Mouse (Mus musculus) lung, postnatal 14 days (tissue): ENCODE measurements around the gene P2rx1.
A peak's percentile ranks its signal among the peaks of the same experiment; 100 is the strongest.

ENCODE experiments used
- DNase-seq: peaks from one replicate; pipeline ENCODE4 v3.0.0; 2021

The P2rx1 gene

DNA sequence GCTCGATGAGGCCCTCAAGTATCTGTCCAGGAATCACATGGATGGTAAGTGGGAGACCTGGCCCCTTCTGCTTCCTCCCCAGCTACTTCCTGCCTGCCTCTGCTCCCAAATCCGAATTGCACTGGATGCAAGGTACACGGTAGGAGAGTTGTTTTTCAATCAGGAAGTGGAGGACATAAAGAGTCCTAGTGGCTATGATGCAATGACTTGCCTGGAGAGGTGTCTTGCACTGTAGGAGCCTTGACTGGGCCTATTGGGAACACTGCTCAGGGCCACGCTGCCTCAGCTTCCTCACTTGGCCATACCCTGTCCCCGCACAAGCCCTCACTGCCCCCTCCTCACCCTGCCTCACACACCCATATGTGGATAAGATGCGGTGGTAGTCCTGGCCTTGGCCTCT, 9.9 kb upstream of the P2rx1 start:
- no peak for DNase-seq

DNA sequence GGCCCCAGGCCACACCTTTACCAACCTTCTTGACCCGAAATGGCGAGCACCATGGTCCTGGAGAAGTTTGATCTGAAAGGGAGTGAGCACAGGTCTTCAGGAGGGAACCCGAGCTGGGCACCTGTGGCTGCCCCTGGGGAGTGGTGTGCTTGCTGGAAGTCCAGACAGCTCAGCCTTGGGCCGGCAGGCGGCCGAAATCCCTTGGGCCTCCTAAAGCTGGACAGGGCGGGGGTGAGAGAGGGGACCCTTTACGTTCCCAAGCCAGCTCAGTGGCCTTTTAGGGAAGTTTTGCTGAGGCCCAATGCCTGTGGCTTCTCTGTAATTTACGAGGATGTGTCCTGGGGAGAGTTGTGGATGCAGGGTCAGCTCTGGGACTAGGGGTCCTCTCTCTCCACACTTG, 8.2 kb upstream of the P2rx1 start:
- no peak for DNase-seq

DNA sequence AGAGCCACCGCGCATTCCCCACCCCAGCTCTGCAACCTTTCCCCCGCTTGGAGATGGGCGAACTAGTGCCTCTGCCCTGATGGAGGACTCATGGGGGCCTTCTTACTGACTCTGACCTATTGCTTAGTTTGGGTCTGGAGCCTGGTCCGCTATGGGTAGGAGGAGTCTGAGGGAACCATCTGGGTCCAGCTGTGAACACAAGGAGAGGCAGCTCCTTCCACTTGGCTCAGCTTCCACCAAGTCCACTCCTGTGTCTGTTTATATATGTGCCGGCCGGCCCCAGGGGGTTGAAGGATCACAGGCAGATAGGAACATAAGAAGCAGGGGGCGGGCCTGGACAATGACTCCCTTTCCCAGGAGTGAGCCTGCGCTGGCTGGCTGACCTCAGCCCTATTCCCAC, 6.9 kb upstream of the P2rx1 start:
- DNase-seq: peak; percentile 52

DNA sequence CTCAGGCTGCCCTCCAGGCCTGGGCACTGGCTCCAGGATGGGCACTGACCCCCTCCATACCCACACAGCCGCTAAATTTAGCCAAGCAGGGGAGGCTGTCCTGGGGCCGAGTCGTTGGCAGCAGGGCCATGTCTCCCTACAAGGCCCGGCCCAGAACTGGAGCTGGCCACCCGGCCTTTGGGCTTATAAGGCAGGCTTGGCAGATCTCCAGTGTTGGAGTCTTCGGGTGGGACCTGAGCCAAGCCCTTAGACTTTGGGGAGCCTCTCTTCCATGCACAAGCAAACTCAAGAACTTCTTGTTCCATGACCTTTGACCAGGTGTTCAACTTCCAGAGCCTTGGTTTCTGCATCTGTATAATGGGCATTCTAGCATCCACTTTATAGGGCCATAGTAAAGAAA, 2.6 kb upstream of the P2rx1 start:
- no peak for DNase-seq

DNA sequence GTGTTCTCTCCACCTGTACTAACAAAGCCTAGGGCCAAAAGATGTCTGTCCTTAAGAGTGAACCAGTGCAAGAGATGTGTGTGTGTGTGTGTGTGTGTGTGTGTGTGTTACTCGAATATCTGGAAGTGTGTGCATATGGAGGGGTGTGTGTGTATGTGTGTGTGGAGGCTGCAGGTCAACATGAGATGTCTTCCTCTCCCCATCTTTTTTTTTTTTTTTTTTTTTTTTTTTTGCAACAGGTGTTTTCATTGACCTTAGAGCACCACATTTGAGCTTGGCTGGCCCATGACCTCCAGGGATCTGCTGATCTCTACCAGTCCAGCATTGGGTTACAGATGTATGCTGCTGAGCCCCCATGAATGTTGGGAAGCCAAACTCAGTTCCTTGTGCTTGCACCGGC, 2.1 kb upstream of the P2rx1 start:
- DNase-seq: no peak

DNA sequence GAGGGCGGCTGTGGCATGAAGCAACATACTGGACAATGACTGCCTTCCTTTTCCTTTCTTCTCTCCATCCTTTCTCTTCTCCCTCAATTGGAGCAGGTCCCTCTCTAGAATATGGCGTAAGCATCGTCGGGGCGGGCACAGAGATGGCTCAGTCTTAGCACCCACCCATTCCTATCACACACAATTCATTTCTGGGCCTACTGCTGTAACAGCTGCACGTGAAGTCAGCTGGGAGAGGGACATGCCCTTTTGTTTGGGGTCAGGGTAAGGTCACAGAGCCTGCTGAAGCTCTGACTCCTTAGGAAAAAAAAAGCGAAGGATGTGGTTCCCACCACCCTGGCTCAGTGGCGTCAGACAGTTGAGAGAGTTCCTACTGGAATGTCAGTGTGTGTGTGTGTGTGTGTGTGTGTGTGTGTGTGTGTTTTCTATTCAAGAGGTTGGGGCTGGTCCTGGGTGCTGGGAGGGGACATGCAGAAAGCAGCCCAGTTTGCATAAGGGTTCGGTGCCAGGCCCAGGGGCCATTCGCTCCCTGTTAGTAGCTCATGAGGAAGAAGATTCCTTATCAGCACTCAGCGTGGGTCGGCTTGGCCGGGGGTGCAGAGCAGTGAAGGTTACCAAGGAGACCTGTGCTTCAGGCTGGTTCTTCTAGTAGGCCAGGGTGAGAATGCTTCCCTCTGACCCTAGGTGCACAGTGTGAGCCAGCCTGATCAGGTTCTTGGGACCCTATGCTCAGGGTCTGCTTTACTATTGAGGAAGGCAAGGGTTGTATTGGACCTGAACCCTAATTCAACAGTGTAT, 1.2 kb upstream of the P2rx1 start:
- no peak for DNase-seq

DNA sequence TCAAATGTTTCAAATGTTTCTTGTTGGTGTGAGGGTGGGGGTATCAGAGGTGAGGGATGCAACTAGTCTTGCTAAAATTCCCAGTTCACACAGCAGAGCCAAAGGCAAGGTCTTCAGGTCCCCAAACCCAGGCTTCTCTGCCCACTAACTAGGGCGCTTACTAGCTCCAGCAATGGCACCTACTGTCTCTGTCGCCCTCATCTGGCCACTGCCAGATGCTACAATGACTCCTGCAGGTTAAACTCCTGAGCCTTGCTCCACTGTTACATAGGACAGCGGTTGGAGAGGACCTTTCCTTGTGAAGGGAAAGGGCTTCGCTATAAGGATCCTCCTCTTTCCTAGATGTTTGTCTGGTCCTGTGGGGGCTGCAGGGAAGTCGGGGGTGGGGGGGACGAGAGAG, 2.1 kb downstream of the P2rx1 start:
- peak; percentile 84 for DNase-seq

DNA sequence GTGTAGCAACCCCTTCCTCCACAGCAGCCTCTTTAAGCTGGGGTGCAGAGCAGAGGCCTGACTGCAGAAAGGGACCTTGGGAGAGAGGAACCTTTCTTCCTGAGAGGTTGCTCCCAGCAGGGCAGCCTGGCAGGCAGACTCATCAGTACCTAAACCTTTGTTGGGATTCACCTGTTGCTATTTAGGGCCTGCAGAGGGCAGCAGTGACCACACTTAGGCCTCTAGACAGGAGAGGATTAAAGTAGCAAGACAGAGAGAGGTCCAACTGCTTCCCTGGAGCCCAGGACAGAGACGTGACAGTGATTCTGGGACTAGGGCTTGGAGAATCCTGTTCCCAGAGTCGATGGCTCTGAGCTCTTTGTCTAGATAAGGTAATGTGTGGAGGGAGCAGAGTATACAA, 7.5 kb downstream of the P2rx1 start:
- DNase-seq: peak; percentile 55

DNA sequence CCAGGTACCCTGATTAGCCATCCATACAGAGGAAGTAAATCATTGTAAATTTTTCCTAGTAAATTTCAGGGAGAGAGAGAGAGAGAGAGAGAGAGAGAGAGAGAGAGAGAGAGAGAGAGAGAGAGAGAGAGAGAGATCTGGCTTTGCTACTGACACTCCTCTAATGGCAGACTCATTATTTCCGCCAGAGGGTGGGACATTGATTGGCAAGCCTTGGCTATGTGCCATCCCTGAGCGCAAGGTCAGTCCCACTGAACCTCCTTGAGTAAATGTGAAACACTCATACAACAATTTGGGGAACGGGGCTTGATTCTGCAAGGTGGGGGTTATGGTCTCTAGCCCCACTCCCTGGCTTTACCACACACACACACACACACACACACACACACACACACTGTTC, 8.2 kb downstream of the P2rx1 start:
- DNase-seq: no peak

DNA sequence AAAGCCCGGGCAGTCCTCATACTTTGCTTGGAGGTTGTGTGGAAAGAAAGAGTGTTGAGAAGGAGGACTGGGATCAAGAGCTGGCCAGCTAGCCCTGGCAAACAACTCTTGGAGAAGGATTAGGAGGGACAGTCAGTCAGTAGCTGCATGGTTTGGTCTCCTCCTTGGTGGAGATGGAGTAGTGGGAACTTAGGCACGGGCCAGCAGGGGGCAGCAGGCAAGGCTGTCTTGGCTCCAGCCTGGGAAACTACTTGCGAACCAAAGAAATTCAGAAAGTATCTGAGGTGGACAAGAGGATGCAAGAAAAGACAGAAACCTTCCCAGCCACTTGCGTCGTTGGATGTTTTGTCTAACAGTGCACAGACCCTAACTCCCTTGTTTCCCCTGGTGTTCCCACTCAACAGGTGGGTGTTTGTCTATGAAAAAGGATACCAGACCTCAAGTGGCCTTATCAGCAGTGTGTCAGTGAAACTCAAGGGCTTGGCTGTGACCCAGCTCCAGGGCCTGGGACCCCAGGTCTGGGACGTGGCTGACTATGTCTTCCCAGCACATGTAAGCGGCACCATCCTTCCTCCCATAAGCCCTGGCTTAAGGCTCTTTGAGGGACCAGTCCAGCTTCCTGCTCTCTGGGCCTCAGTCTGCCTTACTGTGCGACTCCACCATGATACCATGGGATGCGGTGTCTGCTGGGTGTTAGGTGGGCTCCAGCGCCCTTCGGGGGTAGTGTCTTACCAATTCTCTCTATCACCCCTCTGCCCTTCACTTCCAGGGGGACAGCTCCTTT, 9.0 kb downstream of the P2rx1 start:
- peak; percentile 78 for DNase-seq

DNA sequence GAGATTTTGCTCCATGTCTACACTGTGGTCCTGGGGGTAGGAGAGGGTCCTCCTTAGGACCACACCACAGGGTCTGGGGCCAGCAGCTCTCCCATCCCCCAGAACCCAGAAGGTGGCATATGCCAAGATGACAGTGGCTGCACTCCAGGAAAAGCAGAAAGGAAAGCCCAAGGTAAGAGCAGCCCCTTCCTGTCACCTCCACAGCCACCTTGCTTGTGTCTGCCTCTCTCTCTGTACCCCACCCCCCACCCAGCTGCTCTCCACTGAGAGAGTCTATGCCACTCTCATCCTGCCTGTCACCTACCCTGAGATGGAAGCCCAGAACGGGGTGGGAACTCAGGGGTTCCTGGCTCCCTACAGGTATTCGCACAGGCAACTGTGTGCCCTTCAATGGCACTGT, 9.9 kb downstream of the P2rx1 start:
- no peak for DNase-seq

DNA sequence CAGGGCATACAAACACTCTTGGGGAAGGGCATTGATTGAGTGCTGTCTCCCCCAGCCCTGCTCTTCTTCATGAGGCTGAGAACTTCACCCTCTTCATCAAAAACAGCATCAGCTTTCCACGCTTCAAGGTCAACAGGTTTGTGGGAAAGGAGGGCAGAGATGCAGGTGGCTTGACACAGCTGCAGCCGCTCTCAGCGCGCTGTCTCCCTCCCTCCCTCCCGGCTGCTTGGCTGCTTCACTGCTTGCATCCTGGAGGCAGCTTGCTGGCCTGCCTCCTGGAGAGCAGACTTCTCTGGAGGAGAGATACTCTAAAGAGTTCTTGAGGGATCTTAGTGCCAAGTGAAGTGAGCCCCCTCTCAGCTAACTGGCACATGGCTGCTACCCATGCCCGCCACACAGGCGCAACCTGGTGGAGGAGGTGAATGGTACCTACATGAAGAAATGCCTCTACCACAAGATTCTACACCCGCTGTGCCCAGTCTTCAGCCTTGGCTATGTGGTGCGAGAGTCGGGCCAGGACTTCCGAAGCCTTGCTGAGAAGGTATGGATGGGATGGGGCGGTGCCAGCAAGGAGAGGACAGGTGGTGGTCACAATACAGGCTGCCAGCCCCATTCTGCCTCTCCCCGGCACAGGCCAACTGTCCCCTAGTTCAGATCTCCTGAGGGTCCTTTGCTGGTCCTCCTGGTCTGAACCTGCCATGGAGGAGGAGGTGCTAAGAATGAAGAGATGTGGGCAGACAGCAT, 10.8 kb downstream of the P2rx1 start:
- no peak for DNase-seq

DNA sequence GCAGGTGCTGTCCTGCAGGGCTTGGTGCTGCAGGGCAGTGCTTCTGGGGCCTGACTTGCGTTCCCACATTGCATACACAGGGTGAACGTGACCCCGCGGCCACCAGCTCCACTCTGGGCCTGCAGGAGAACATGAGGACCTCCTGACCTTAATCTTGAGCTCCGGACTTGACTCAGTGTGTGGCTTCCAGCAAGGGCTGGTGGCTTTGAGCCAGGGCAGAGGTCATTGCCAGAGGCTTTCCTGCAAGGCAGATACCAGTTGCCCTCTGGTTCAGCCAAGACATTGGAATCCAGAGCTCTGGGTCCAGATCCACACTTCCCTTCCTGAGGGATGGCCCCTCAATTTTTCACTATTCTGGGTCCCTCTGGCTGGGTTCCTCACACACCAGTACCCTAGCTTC, 15.1 kb downstream of the P2rx1 start:
- no peak for DNase-seq

DNA sequence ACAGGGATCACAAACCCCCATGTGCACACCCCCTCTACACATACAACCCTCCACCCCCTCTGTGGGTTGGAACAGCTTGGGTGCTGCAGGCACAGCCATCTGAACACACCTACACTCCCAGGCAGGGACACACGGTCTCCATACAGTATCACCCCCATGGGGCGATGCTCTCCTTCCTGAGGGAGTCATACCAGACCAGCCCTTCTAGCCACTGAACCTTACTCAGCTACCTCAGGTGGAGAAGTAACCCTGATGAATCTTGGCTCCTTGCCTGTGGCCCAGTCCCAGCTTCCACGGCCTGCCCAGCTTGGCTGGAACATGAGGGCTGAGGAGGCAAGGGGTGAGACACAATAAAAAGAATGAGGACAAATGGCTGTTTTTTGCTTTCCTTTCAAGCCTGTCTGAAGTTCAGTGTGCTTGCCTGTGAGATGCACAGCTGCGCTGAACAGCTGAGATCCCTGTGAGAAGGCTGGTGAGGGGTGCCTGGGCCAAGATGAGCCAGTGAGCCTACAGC, 16.0 kb downstream of the P2rx1 start:
- no peak for DNase-seq

DNA sequence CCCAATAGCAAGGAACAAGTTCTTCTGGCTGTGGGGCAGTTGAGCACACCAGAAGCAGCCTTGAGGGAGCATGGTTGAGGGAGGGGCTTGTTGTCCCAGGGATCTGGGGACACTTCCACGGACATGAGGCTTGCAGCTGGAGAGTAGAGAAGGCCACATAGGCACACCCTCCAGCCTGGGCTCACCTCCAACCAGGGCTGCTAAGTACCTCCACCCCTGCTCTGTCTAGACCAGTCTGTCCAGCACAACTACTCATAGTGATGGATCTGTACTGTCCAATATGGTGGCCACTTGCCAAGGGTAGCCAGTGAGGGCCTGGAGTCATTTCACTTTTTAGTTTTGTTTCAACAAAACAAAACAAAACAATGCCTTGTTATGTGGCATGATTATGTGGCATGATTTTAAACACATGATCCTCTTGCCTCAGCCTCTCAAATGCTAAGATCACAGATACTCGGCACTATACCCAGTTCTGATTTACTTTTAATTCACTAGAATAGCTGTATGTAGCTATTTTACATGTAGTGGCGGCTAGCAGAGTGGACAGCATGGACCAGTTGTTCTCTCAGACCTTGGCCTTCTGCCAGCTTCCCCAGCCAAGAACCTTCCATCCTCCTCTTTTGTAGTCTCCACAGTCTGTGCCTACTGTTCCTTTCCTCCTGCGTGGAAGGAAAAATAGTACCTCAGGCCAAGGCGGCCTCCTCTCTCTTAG, 16.6 kb downstream of the P2rx1 start:
- peak; percentile 40 for DNase-seq

DNA sequence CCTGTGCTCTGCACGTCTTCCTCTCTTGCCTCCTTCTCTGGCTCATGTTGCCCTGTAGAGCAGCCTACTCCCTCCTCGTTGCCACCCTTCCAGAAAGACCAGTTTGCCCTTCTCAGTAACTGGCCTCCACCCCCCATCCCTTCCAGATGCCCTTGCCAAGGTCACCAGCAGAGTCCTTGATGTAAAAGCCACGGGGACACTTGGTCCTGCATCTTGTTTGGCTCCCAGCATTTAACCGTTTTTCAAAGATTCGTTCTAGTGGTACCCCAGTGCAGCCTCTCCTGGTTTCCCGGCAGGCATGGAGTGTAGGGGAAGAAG, 17.2 kb downstream of the P2rx1 start:
- DNase-seq: no peak

DNA sequence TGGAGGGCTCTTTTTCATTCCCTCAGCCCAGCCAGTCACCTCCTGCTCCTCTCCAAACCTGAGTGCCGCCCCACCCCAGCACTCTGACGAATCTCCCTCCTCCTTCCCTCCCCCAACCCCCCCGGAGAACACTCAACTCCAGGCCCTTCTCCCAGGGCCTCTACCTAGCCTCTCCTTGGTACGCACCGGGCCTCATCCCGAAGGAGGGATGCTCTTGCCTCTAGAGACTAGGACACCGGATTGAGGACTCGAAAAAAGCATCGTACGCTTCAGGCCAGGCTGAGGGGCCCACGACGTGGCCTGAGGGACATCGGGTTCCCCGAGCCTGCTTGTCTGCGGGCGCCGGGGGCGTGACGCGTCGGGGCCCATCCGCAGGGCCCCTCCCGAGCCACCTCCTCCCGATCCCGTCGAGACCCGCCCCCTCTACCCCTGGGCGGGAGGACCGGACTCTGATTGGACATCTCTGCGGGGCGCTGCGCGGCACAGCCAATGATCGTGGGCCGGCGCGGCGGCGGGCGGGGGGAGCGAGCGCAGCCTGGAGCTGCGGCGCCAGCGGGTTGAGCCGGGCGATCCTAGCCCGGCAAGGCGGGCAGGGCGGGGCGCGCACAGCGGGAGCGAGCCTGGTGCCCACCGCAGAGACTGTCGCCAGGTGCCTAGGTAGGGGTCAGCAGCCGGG, 19.7 kb downstream of the P2rx1 start, which contains the start of gene Camkk1:
TSS of gene Camkk1 (plus strand) at position 538 of the 676 bp plus-strand sequence.
- DNase-seq: peak; percentile 92

DNA sequence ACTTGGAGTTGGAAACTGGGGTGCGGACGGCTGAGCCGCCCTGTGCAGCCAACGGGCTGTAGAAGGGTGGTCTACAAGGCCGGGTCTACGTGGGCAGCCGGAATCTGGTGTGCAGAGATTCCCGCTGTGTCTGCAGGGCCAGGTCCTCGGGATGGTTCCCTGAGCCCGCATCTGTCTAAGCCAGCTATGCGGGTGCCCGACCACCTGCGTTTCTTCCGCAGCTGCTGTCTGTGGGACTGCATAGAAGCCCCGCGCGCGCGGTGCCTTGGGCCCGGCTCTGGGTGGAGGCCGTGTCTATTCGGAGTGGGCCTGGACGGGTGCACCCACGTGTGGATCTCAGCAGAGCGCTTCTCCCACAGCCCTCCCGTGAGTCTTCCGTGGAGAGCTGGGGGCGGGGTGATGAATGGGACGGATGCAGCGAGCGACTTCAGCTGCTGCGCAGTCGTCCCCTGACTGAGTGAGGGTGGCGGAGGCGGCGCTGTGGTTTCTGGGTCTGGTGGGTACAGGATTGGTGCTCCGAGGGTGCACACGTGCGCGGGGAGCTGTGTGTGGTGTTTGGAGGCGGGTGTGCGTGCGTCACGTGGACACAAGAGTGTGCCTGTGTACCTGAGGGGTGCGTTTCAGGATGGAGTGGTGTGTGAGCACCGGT, 20.4 kb downstream of the P2rx1 start:
- DNase-seq: peak; percentile 46

DNA sequence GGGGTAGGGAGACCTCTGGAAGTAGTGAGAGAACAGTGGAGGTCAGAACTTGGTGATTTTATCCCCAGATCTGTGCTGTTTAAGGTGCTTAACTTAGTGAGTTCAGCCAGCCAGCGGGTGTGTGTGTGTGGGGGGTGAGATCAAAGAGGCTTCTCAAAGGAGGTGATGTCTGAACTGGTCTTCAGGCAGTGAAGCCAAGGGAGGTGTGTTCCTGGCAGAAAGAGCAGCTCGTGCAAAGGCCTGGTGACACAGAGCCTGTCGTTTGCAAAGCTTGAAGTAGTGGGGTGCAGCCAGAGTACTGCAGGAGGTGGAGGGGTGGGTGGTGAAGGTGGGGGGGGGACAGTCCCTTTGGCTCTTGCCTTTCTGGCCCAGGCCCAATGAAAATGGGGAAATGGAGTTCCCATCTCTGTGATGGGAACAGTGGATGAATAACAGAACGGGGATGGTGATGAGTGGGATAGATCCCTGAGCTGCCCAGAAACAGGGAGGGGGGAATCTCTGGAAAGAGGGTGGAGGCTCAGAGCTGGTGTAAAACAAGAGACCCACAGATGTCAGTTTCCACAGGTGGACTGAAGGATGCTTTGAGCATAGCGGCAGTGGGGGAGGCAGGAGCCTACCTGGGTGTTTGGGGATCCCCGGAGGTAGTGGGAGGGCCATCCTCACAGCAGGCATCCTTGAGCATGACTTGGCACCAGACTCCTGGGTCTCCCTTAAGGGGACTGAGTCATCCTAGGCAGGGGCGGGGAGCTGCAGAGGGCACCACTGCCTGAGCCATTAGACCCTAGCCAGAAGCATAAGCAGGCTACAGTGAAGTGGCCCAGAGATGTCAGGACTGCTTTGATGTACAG, 22.3 kb downstream of the P2rx1 start:
- DNase-seq: no peak

DNA sequence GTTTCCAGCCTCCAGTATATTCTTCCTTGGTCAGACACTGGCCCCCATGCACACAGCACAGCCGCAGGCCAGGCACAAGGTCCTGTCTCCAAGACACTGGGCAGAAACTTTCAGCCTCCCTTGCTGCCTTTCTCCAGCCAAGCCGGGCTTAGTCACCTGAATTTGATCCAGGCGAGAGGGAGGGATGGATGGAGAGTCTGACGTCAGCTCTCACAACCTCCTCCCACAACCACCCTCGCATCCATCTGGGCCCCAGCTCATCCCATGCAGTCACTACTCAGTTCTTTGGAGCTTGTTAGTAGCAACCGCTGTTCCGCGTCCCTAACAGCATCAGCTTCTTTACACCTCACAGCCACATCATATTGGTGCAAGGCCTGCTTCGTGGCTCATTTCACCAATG, 24.2 kb downstream of the P2rx1 start:
- DNase-seq: peak; percentile 42

DNA sequence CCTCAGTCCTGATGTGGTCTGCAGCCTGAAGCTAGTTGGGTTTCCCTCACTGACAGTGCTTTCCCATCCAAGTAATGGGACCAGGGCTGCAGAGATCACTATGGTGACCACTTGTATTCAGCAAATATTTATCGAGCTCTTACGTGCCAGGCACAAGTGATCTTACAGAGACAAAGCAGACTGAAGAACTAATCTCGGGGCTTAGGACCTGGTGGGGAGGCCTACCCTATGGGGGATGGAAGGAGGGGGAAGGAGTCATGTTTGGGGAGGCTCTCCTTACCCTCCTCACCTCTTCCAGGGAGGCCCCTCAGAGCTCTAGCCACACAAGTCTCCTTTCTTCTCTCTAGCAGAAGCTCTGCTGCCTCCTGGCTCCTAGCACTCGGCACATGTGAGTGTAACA, 24.9 kb downstream of the P2rx1 start:
- DNase-seq: no peak
